Mouse (Mus musculus): ENCODE data around the gene Nenf.

DNA sequence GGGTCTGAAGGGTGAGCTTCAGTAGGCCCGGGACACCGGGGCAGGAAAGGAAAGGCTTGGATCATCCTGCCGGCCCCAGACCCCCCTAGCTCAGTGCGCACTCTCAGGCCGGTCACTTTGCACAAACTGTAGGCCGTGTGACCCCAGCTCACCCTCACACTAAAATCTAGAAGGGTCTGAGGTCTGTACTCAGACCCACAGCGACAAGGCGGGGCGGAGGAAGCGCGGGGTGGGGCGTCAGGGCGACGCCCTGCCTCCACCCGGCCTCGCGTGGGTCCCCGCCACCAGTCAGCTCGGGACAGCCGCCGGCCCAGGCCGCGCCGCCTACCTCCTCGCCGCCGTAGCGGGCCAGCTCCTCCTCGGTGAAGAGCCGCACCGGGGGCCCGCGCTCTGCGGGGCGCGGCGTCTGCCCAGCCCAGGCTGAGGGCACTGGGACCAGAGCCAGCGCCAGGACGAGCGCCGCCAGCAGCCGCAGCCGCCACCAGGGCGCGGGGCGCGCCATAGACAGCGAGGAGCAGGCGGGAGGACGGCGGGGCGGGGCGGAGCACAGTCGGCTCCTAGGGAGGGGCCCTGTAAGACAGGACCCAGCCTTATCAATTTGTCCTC, at the start of gene Nenf:
- no peak for TF ChIP-seq REST (IDR thresholded peaks at IDR 0.05; ENCODE audit: insufficient read depth, insufficient read length)
- peak; percentile 84 for TF ChIP-seq POLR2AphosphoS2 (IDR thresholded peaks at IDR 0.05; ENCODE audit: insufficient read length, low read depth)
- TF ChIP-seq E2F4 (IDR thresholded peaks at IDR 0.05; ENCODE audit: insufficient read depth): no peak
